Mouse (Mus musculus) brain, embryonic 14.5 days (tissue): ENCODE measurements around the gene Prickle1. TPM values are rescaled to one million over a fixed set of nuclear protein-coding genes. Genes with fewer than 3 reads are reported as not detected.

Experiments
- DNase-seq: peaks from one replicate; pipeline ENCODE4 v3.0.0-alpha.2; 2011; ENCODE audit warnings: low read depth
- CTCF ChIP-seq: fragments of 200-500 bp; IDR thresholded peaks from 2 replicates; pipeline ENCODE4 v1.5.1; 2012; ENCODE audit warnings: inconsistent platforms, mild to moderate bottlenecking, moderate library complexity, borderline replicate concordance; ENCODE audit not compliant: insufficient read depth, insufficient read length; ENCODE audit errors: extremely low read depth
- POLR2A ChIP-seq: fragments of 200-500 bp; IDR thresholded peaks from 2 replicates; pipeline ENCODE4 v1.6.1; 2012; ENCODE audit warnings: mild to moderate bottlenecking, inconsistent platforms, borderline replicate concordance; ENCODE audit not compliant: poor library complexity, insufficient read depth, insufficient read length, severe bottlenecking; ENCODE audit errors: extremely low read depth
- polyA plus RNA-seq: library from polyadenylated mRNA; depleted of rRNA; stranded (reverse); fragments of >200 nt; gene quantifications from 2 replicates; pipeline ENCODE4 v1.2.3, GENCODE M21; 2012

The Prickle1 gene
- polyA plus RNA-seq, 1 experiment = 10.4 TPM

- DNase-seq = no peak
- no peak for TF ChIP-seq CTCF
- no peak for TF ChIP-seq POLR2A
Measured at GRCm38 (mm10) chr15:93529831-93530702, 65.6 kb downstream of the Prickle1 start.

GRCm38 (mm10) chr15:93525305-93525917 lies 70.3 kb downstream of the Prickle1 start:
- DNase-seq = no peak
- TF ChIP-seq CTCF (no peak), POLR2A (no peak)

GRCm38 (mm10) chr15:93521787-93522180 lies 73.9 kb downstream of the Prickle1 start:
- TF ChIP-seq CTCF (no peak), POLR2A (no peak)
- no peak for DNase-seq

GRCm38 (mm10) chr15:93521088-93521786 lies 74.5 kb downstream of the Prickle1 start:
- TF ChIP-seq CTCF = no peak
- TF ChIP-seq POLR2A = no peak
- no peak for DNase-seq

- no peak for DNase-seq
- TF ChIP-seq CTCF = no peak
Measured at GRCm38 (mm10) chr15:93519836-93520826, 75.6 kb downstream of the Prickle1 start.

- DNase-seq = peak; percentile 76
- TF ChIP-seq POLR2A = no peak
- peak; percentile 75 for TF ChIP-seq CTCF
Measured at GRCm38 (mm10) chr15:93518941-93519835, 76.5 kb downstream of the Prickle1 start.

- TF ChIP-seq CTCF (no peak), POLR2A (no peak)
- DNase-seq = peak; percentile 53
Measured at GRCm38 (mm10) chr15:93518143-93518902, 77.4 kb downstream of the Prickle1 start.

- TF ChIP-seq CTCF = no peak
- TF ChIP-seq POLR2A = no peak
- DNase-seq = no peak
Measured at GRCm38 (mm10) chr15:93517022-93517565, 78.6 kb downstream of the Prickle1 start.

GRCm38 (mm10) chr15:93515316-93515715 lies 80.4 kb downstream of the Prickle1 start:
- no peak for DNase-seq
- TF ChIP-seq POLR2A (no peak), CTCF (no peak)
